Mouse (Mus musculus) cortical plate, adult 2 months (tissue): ENCODE data around the gene Coa3.

Experiments
- CTCF ChIP-seq: fragments of 200-500 bp; IDR thresholded peaks from 2 replicates; pipeline ENCODE4 v1.5.1; 2011; ENCODE audit warnings: mild to moderate bottlenecking, control low read depth, low read length; ENCODE audit not compliant: insufficient read depth; ENCODE audit errors: extremely low read depth
- POLR2A ChIP-seq: fragments of 200-500 bp; IDR thresholded peaks from 2 replicates; pipeline ENCODE4 v1.6.1; 2011; ENCODE audit warnings: mild to moderate bottlenecking, low read length, control low read depth; ENCODE audit not compliant: insufficient read depth; ENCODE audit errors: extremely low read depth

GRCm38 (mm10) chr11:101251031-101251430 lies 27.9 kb downstream of the Coa3 start:
- TF ChIP-seq POLR2A (no peak), CTCF (no peak)
